Mouse (Mus musculus) left cerebral cortex, adult 18-20 months (tissue): ENCODE measurements around the gene S100a10. TPM values are rescaled to one million over a fixed set of nuclear protein-coding genes. Genes with fewer than 3 reads are reported as not detected.

Experiments used
- DNase-seq, 2 experiments: peaks; one replicate each; pipeline ENCODE4 v3.0.0; 2021 to 2022; ENCODE audit warnings: low spot score in 2 of 2, mixed read lengths in 1 of 2
- total RNA-seq, 2 experiments: library from RNA; stranded (reverse); gene quantifications; 2 replicates each; pipeline ENCODE4 v1.2.3; 2021

Gene S100a10
- total RNA-seq, 2 experiments from 2014 or later: 47.3 to 49.9 TPM

- DNase-seq: no peak
Observed at GRCm38 (mm10) chr3:93579317-93580038, 24.6 kb downstream of the S100a10 start.

- no peak for DNase-seq
Observed at GRCm38 (mm10) chr3:93580039-93580403, 25.1 kb downstream of the S100a10 start.

GRCm38 (mm10) chr3:93580946-93581345 lies 26.1 kb downstream of the S100a10 start:
- DNase-seq: no peak

- no peak for DNase-seq
Observed at GRCm38 (mm10) chr3:93581687-93582086, 26.8 kb downstream of the S100a10 start.

- no peak for DNase-seq
Observed at GRCm38 (mm10) chr3:93583056-93583455, 28.2 kb downstream of the S100a10 start.

GRCm38 (mm10) chr3:93589629-93590028 lies 34.7 kb downstream of the S100a10 start:
- no peak for DNase-seq

GRCm38 (mm10) chr3:93590256-93590655 lies 35.4 kb downstream of the S100a10 start:
- no peak for DNase-seq

GRCm38 (mm10) chr3:93592100-93592499 lies 37.2 kb downstream of the S100a10 start:
- no peak for DNase-seq

GRCm38 (mm10) chr3:93592976-93593375 lies 38.1 kb downstream of the S100a10 start:
- DNase-seq: no peak

GRCm38 (mm10) chr3:93593512-93593911 lies 38.6 kb downstream of the S100a10 start:
- DNase-seq: peak in 1 of 2 experiments; percentile 32

GRCm38 (mm10) chr3:93596632-93597031 lies 41.8 kb downstream of the S100a10 start:
- DNase-seq: no peak

- peak; percentile 18 to 19 for DNase-seq
Observed at GRCm38 (mm10) chr3:93597221-93597913, 42.5 kb downstream of the S100a10 start.

GRCm38 (mm10) chr3:93597970-93598369 lies 43.1 kb downstream of the S100a10 start:
- DNase-seq: no peak

- DNase-seq: no peak
Observed at GRCm38 (mm10) chr3:93600206-93600605, 45.3 kb downstream of the S100a10 start.

- DNase-seq: no peak
Observed at GRCm38 (mm10) chr3:93601903-93602302, 47.0 kb downstream of the S100a10 start.

GRCm38 (mm10) chr3:93608970-93609369 lies 54.1 kb downstream of the S100a10 start:
- peak; percentile 13 to 21 for DNase-seq

Other genes with a start within 250 kb of the S100a10 start
- under 1 TPM in 1 of 2 experiments, not detected in 1; 0.07 TPM for gene Hrnr, start 235.3 kb upstream of the S100a10 start, total RNA-seq
- gene Rptn, start 161.4 kb upstream of the S100a10 start, total RNA-seq: not detected
- gene Tchh, start 112.8 kb upstream of the S100a10 start, total RNA-seq: 1 to 10 TPM; 2.8 to 3.0 TPM
- gene Tchhl1, start 86.3 kb upstream of the S100a10 start, total RNA-seq: not detected
- gene S100a11, start 34.6 kb upstream of the S100a10 start, total RNA-seq: 10 to 100 TPM in 1 of 2 experiments, 1 to 10 TPM in 1; 7.2 to 14.6 TPM
- gene Tdpoz2, start 97.6 kb downstream of the S100a10 start, total RNA-seq: not detected
- not detected for gene Tdpoz1, start 121.2 kb downstream of the S100a10 start, total RNA-seq
- not detected for gene Gm37596, start 138.0 kb downstream of the S100a10 start, total RNA-seq
- not detected for gene Gm5773, start 217.9 kb downstream of the S100a10 start, total RNA-seq
- not detected for gene Tdpoz4, start 241.3 kb downstream of the S100a10 start, total RNA-seq